Mouse (Mus musculus) embryo, embryonic 9.5 days (tissue): Measurements from ENCODE around the gene Zfhx3.
A peak's percentile ranks its signal among the peaks of the same experiment; 100 is the strongest.

Source experiments
- DNase-seq: peaks from one replicate; pipeline ENCODE4 v3.0.0-alpha.2; 2017; ENCODE audit errors: extremely low spot score

The Zfhx3 gene

DNA sequence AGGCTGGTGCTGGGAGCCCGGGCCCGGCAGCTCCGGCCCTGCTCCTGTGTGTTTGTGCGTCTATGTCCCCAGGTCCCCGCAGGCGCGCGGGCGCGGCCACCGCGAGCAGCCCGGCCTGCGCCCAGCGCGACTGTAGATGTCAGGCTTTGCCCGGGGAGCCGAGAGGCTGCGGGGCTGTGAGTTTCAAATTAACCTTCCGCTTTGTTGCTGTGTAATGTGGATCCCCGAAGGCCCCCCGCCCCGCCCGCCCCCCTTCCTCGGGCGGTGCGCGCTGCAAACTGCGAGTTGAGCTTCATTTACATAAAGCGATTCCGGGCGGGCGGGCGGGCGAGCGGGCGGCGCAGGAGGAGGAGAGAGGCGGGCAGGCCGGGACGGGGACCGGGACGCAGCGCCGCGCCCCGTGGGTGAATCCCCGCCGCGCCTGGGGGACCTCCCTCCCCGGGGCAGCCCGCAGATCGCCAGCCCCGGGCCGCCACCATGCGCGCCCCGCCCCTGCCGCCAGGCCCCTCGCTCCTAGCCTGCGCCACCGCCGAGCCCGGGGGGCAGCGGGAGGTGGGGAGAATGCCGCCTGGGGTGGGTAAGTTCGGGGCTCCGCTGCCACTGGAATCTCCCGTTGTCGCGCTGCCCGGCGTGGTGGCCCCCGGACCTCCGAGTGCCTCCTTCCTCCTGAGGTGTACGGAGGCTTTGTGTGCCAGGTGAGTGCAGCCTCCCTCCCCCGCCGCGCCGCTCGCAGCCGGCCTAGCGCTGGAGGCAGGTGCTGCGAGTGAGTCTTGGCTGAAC, 772.4 kb downstream of the Zfhx3 start:
- peak; percentile 84 for DNase-seq

DNA sequence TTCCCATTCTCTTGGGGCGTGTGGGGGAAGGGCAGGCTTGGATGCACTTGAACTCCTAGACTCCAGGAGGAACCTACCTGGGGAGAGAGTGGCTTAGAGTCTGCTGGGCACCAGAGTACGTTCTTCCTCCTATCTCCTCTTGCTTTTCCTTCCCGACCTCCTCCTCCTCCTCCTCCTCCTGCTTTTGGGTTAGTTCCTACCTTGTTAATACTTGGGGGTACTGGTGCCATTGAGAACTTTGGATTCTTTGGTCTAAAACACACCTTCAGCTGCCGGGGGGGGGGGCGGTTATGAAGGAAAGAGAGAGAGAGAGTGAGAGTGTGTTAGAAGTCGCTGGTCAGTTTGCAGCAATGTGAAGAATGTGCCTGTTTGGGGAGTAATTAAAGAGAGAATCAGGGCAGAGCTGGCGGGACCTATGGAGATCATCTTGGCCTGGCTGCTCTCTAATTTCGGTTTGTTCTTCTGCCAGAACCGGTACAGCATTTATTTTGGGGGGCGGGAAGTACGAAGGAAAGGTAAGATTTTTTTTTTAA, 773.0 kb downstream of the Zfhx3 start:
- no peak for DNase-seq

DNA sequence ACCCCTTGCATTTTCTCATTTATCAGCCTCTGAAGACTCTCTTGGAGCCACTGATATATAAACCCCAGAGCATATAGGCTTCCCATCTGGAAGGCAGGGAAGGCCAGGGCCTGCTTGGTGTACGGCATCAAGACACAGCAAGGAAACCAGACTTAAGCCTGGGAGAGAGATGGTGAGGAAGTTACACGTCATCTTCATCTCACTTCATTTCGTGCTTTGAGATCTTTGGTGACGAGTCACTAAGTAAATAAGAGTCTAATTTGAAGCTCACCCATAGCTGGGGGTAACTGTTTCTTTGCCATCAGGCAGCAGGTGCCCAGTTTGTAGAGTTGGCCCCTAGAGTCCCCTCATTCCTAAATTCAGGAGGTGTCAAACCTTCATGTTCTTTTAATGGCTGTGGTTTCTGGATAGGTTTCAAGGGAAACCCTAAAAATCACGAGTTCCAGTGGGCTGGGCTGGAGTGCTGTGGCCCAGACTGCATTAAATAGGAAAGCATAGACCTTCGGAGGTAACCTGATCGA, 773.9 kb downstream of the Zfhx3 start:
- no peak for DNase-seq

DNA sequence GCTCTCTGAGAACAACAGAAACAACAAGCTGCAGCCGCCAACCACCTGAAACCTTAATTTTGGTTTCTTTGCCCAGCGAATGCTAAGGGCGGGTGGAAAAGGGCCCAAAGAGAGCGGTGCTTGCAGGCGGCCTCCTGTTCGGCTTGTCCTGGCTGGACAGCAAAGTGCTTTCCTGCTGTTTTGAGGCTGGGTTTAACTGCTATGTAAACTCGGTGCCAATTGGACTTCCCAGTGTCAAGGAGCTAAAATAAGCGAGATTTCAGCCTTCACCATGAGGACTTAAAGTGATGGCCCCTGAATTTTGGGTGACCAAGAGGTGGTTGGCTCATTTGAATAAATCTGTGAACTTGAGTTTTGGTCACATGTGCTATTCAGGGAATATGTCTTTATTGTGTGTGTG, 775.1 kb downstream of the Zfhx3 start:
- DNase-seq, result no peak

DNA sequence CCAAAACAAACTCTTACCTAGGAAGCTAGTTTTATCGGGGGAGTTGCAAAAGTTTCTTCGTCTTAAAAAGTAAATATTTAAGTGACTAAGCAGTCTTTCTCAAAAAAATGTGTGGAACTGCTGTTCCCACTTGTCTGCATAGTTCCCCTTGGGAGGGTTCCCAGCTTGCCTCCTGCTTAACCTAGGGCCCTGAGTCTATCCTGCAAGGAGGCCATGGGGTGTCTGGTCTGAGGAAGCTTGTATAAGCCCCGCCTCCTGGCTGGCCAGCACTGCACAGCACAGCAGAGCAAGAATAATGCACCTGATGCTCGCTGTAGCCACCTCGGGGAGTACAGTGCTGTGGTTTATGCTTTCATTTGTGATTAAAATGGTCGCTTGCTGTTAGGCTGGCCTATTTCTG, 775.6 kb downstream of the Zfhx3 start:
- DNase-seq, result no peak

DNA sequence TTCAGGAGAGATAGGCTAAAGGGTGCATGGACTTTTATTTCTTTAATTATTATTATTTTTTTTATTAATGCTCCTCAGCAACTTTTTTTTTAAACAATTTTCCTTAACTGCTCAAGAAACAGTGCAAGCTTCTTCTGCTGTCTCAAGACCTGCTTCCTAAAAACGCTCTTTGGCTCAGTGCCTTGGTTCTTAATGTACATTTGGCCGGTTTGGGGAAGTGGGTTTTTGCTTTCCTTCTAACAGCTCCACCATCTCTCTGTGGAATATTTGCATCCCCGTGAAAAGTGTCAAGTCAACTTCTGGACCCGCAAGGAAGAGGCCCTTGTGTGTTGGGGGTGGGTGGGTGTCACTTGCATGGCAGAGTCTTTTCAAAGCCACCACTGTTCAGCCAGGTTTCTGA, 778.4 kb downstream of the Zfhx3 start:
- DNase-seq, result no peak

DNA sequence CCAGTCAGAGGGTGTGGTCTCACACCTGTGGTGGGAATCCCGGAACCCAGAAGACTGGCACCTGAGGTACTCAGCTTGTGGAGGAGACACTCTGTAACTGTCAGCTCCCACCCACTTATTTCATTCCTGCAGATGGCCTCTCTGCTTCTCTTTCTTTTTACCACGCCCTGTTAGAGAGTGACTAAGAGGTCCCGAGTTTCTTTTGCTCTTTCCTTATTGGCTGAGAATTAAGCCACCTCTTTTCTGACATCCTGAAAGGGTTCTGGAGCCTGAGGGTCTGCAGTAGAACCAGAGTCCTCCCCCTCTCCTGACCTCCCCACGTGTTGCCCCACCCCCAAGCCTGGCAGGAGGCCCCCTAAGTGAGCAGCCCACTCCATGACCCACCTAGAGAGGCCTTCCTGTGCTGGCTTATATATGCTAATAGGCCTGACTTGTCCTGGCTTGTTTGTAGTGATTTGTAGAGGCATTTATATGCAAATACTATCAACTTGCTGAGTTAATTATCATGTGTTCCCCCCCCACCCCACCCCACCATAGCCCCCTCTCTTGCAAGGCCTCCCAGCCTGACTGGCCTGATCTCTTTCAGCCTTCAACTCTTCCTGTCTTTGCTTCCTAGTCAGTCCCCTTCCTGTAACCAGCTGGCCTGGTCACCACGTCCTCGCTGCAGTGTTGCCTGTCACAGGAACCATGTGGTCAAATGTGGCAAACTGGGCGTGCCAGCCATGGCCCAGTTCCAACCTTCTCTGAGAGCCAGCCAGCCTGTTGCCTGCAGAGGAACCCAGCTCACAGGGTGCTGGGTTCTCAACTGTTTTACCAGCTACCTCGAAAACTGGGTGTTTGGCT, 780.4 kb downstream of the Zfhx3 start:
- DNase-seq, result peak; percentile 30

DNA sequence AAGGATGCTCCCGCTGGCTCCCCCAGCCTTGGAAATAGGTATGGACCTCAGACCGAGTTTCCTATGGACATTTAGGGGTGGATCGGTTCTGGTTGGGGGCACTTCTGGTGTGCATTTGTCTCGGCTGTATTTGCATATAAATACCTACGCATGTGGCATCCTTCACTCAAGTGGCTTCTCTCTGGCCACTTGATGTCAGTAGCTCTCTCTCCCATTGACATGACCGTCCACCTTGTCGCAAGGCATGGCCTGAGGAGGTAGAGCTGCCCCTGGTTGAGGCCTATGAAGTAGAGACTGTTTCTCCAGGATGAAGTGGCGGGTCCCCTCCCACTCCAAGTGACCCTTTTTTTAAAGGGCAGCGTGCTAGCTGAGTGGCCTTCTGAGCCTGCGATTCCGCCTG, 781.2 kb downstream of the Zfhx3 start:
- DNase-seq, result no peak

DNA sequence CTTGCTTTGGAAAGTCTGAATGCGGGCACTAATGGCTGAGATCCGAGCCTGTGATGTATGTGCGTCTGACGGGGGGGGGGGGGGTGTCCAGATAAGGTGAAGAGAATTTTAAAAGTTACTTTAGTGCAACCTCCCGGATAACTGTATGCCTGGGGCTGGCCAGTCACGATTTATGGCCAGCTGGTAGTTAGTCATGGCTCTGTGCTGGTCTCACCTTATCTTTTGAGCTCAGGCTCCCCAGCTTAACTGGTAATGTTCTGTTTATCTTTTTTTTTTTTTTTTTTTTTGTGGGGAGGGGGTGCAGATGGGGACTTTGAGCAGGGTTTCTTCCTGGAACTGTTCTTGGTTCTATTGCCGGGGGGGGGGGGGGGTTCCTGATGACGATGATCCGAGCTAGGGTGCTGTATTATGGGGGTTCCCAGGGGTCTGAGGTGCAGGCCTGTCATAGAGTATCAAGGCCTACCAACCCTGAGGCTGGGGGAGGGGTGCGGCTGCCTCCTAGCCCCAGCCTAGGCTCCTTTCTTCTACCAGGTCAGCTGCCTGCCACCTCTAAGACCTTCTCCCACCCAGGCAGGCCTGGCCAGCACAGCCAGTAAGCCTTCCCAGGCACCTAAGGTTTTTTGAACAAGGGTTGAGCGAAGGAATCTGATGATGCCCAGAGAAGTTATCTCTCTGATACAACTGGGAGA, 782.5 kb downstream of the Zfhx3 start:
- no peak for DNase-seq

DNA sequence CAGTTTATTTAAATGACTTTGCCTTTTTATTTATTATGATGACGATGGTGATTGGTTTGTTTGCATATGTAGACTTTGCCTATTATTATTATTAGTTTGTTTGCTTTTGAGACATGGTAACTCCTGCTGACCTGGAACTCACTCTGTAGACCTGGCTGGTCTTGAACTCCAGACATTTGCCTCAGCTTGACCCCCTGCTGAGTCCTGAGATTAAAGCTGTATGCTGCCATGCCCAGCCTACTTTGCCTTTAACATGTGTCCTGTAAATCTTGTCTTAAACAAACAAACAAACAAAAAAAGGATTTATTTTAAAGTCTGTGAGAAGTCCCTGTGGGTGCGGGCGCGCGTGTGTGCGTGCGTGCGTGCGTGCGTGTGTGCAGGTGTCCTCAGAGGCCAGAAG, 783.2 kb downstream of the Zfhx3 start:
- DNase-seq, result no peak

DNA sequence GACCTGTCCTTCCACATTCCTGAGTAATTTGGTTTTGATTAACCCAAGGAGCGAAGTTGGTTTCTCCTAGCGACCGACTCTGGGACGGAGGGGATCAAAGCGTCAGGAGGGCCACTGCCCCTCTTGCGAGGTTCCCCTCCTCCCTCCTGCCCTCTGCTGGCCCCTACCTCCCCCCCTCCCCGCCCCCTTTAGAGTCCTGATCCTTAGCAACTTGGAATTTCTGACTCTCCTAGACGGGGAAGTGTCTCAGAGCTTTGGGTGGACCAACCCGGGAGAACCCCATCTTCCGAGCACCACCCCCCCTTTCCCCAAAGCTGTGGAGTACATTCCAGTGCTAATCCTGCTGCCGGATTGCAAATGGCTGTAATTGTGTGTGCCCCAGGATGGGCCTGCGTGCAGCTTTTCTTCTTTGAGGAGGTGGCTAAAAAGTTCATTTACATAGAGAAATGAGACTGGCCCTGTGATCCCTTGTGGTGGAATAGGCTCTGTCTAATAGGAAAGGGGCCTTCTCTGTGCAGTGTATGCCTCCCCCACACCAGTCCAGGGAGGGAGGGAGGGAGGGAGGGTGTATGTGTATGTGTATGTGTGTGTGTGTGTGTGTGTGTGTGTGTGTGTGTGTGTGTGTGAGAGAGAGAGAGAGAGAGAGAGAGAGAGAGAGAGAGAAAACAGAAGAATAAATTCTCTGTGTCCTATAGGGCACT, 784.2 kb downstream of the Zfhx3 start:
- peak; percentile 80 for DNase-seq

DNA sequence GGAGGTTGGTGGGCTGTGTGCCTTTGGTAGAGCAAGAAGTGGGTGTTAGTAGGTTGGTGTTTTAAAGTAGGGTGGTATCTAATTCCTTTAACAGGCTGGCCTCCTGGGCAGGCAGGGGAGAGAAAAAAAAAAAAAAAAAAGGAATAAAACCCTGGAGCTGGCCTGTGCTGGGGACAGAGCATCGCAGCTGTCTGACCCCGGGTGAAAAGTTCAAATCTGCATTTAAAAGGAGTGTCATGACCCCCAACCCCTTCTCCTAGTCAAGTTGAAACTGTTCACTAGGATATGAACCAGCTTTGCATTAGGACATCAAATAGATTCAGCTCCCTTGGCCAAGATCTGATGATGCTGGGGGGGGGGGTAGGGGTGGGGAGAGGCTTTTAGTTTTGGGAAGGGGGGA, 786.7 kb downstream of the Zfhx3 start:
- DNase-seq, result no peak

DNA sequence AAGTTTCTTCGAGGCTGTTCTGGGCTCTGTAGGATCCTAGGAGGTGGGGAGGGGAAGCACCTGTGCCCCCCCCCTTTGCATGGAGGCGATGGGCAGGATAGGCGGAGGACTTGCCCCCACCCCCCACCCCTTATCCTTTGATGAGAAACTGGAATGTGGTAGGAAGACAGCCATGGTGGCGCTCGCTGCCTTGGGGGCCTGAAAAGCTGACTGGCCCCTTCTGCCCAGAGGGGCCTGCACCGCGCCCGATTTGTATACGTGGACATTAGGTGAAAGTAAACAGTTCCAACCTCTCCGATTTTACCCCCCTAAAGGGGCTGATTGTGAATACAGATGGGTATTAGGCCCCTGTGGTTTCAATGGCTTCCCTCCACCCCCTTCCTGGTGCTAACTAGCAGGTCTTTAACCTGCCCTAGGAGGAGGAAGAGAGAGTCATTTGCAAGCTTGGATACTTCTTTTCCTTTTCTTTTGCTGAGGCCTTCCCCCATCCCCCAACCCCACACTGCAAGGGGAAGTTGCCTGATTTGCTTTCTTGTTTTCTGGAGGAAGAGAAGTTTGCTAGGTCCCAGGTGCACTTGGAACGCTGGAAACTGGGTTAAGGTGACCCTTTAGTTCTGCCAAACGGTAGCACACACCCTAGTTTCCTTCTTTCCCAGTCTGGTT, 787.4 kb downstream of the Zfhx3 start:
- peak; percentile 64 for DNase-seq

DNA sequence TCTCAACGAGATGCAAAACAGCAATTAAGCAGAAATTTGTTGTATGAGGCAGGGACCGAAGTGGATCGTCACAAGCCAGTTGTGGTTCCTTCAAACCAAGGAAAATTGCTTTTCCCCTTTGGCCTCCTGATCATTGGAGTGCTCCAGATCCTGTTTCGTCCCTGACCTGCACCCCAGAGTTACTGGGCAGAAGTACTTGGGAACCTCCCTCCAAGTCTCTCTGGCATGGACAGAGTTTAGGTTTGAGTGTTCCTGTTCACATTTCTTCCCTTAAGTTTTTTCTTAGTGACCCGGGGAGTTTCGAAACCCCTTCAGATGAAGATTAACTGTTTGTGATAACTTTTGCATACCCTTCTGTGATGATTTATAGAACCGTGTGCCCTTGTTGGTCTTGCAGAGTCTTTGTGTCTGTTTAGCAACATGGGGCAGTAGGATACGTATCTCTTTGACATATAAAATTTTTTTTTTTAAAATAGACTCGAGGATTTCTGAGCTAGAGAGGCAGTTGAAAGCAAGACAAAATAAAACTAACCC, 788.5 kb downstream of the Zfhx3 start:
- no peak for DNase-seq

DNA sequence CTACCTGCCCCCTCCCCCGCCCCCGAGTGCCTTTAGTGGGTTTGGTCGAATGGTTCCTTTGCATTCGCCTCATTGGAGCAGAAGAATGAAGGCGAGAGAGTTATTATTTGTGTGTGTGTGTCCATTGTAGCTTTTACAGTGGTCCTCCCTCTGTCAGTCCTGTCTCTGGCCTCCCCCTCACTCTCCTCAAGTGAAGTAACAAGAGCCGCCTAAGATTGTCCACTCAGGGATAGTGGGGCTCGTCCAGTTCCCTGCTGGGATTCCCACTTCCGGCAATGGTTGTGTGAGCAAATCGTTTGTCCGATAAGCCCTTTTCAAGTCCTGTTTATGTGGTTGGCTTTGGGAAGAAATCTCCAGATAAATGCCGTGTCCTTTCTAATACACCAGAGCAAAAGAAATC, 790.1 kb downstream of the Zfhx3 start:
- DNase-seq, result peak; percentile 30

DNA sequence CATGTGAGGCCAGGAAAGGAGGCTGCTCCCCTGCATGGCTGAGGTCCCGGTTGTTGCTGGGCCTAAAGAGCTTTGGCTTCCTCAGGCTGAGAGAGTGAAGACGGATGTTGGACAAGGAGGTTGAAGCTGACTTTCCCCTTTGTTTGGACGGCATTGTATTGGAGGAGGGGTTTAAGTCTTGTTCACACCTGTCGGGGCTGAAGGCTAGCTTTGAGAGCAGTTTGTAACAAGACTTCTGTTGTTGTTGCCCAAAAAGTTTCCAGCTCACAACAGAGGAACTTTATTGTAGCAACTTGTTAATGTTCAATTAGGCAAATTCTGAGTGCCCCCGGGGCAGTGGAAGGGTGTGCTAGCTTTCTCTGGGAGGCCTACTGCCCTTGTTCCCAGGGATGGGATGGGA, 790.9 kb downstream of the Zfhx3 start:
- DNase-seq, result no peak

DNA sequence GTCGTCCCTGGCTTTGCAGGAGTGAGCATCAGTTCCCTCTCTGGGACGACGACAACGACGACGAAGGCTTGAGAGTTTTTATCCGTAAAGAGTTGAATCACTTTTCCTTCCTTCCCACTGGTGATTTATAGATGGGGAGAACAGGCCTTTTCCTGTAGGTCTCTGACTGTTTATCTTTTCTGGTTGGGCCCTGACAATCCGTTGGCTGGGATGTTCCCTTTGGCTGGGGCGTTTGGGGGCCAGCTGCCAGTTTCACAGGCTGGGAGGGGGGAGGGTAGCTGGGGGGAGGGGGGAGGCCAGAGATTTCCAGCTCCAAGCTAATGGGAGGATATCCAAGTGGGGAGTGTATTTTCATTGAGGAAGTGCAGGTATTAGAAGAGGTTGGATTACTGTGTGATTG, 794.0 kb downstream of the Zfhx3 start:
- DNase-seq, result no peak

DNA sequence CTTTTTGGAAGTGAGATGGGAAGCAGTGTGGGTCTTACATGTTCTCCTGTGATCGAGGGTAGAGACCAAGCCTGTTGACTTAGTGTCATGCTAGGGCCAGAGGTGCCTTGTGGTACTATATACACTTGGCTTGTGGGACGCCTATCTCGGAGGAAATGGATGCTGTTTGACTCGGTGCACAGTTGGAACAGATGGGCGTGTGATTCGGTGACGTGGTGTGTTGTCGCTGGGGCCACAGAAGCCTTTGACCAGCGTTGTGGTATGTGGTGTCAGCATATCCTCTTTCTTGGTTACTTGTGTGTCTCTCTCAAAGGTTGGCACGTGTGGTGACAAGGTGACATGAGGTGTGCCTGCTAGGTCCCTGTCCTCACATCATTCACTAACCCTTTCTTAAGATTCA, 795.7 kb downstream of the Zfhx3 start:
- DNase-seq, result no peak

DNA sequence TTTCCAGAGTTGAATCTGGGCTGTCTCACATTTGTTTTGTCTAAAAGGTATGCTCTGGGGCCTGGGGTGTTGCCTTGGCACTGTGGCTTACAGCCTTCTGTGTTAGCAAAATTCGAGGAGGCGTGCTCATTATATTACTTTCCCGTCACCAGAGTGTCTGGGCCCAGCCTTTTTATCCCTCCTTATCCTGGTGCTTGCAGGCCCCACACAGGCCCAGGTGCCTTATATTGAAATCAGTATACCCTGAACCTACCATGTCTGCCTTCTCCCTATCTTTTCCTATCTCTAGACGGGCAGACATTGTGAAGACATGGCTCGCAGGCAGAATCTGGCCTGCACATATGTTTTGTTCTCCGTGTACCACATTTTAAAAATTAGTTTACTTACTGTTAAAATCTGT, 797.1 kb downstream of the Zfhx3 start:
- DNase-seq, result no peak

DNA sequence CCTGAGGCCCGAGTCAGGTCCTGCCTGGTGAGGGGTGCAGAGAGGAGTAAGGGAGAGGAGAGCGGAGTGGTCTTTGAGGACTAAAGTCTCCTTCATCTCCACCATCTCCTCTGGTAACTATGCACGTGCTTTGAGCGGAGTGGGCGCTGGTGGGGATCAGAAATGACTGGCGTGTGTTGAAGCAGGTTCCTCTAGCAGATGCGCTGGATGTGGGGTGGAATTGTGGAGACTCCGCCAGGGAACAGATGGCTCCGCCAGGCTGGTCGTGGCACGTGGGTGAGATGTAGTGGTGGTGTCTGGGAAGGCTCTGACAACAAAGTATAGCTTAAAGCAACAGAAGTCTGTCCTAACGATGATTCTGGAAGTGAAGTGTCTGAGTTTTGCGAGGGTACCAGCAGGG, 798.0 kb downstream of the Zfhx3 start:
- no peak for DNase-seq

DNA sequence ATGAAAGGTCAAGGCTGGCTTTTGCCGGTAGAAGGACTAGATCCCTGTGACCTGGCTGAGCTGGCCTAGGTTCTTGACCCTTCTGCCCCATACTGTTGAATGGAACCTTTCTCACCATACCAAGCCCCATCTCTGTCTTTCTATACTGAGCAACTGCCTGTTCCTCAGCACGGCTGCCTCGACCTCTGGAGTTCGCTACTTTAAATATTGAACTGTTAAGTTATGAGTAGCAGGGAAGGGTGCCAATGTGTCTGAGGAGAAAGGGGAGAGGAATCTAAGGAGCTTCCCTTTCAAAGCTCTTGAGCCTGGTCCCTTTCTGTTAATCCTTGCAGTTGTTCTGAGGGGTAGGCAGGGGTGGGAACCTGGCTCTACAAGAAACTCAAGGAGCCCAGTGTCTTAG, 799.2 kb downstream of the Zfhx3 start:
- DNase-seq, result no peak
